Mouse (Mus musculus) ES-Bruce4 (cell line): ENCODE measurements around the gene Samd14.

Experiments
- CTCF ChIP-seq: IDR thresholded peaks from one replicate; pipeline ENCODE4 v1.8.1; 2011; ENCODE audit warnings: low read depth, low read length
- EP300 ChIP-seq: IDR thresholded peaks from 2 replicates; pipeline ENCODE4 v1.6.1; 2011; ENCODE audit warnings: low read depth, low read length; ENCODE audit not compliant: insufficient read depth
- POLR2A ChIP-seq: IDR thresholded peaks from one replicate; pipeline ENCODE4 v1.8.1; 2011; ENCODE audit warnings: low read length; ENCODE audit not compliant: insufficient read depth

GRCm38 (mm10) chr11:95006038-95006437 lies 3.6 kb upstream of the Samd14 start:
- TF ChIP-seq CTCF (no peak), POLR2A (no peak), EP300 (no peak)
